Mouse (Mus musculus) T-cell, adult 2 months (primary cell): ENCODE data around the gene Asb9.

Source experiments
- DNase-seq: peaks from one replicate; pipeline ENCODE4 v3.0.0; 2022; ENCODE audit warnings: low spot score

Gene Asb9

GRCm38 (mm10) chrX:164505709-164506498, at the start of gene Asb9:
Gene Asb9, plus strand, starts transcription at chrX:164506327.
- DNase-seq = no peak

DNA sequence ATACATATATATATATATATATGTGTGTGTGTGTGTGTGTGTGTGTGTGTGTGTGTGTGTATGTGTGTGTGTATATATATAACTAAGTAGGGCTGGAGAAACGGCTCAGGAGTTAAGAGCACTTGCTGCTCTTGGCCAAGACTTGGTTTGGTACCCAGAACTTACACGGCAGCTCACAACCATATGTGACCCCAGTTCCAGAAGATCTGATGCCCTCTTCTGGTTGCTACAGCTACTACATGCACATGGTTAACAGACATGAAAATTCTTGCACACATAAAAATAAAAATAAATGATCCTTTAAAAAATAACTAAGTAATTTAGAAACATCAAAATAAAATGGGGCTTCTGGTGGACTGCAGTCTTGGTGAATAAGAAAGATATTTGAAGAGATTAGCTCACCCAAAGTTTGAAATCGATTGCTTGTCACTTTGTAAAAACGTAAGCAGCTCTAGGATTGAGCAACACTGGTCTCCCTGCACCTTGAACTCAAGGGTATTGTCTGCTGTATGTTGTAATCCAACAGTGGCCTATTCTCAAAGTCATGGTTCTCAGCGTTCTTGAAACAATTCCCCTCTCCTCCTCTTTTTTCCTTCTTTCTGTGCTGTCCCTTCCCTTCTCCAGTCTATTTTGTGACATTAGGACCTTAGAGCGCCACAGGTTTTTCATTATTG, 46.8 kb upstream of the Asb9 start:
- DNase-seq = no peak

GRCm38 (mm10) chrX:164502258-164502657, 3.9 kb upstream of the Asb9 start:
- DNase-seq = no peak

- DNase-seq = no peak
Measured at GRCm38 (mm10) chrX:164507068-164507467, 941 bp downstream of the Asb9 start.

- DNase-seq = no peak
Measured at GRCm38 (mm10) chrX:164508728-164509127, 2.6 kb downstream of the Asb9 start.

DNA sequence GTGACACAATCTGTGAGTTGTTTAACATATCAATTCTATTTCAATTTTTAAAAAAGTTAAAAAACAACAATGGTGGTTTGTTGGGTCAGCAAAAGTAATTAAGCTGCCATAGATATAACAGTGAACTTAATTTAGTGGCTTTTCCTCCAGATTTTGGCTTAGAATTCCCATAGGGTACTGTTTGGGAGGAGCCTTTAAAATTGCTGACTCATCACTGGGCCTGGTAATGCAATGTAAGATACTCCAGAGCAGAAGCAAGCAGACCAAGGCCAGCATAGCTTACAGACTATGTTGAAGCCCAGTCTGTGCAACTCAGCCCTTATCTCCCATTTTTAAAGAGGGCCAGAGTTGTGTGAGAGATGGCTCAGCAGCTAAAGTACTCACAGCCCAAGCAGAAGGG, 16.0 kb downstream of the Asb9 start:
- DNase-seq = no peak

- DNase-seq = no peak
Measured at GRCm38 (mm10) chrX:164526566-164526965, 20.4 kb downstream of the Asb9 start.

DNA sequence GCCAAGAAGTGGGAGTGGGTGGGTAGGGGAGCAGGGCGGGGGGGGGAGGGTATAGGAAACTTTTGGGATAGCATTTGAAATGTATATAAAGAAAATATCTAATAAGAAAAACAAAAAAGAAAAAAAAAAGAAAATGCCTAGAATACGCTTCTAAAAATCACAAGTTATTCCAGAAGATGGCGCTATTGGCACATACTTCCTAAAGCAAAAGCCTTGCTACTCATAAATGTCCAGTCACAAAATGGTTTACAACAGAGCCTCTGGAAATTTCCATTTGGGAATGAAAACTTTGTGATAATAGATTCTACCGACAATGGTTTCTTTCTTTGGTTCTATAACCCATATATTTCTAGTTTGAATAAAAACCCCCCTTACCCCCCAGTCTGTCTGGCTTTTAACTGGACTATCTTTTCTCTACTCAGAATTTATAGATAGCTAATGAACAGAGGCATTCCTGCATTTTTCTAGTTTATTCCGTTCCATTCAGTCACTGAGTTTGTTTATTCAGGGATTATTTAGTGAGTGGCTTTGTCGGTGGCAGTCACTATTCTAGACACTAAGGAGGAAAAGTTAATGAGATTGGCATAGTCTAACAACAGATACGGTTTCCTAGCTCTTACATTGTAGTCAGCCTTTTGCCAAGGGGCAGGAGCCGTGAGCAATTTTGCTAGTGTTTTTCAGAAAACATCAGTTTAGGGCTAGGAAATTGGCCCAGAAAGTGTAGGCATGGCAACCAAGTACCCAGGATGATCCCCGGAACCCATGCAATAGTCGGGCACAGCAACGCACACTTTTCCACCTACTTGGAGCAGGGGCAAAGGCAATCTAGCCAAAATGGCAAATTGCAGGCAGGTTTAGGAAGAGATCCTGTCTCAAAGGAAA, 35.5 kb downstream of the Asb9 start:
- no peak for DNase-seq

- no peak for DNase-seq
Measured at GRCm38 (mm10) chrX:164570195-164570594, 64.1 kb downstream of the Asb9 start.

DNA sequence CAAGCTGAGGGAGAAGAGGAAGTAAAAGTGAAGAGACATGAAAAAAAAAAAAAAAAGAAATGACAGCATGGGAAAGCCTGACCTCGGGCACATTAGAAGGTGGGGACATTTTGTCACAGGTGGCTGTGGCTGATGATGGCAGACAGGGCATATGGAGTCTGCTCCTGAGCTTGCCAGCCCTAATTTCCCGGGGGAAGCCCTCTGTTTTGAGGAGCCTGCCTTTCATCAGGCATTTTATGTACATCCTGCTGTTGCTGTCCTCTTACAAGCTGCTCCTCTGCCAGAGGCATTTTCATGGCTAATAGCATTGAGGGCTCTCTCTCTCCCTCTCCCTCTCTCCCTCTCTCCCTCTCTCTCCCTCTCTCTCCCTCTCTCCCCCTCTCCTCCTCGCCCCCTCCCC, 70.8 kb downstream of the Asb9 start:
- DNase-seq = no peak
